Mouse (Mus musculus) gastrocnemius, postnatal 14 days (tissue): ENCODE measurements at regions not wholly inside any gene's neighbourhood (a gene's known extent, or its start where the extent isn't known, plus 50 kb on each side); places are given as distances from the start of the nearest gene placed in this dataset.
A peak's percentile ranks its signal among the peaks of the same experiment; 100 is the strongest.

Experiments
- DNase-seq: peaks from one replicate; pipeline ENCODE4 v3.0.0; 2021; ENCODE audit warnings: mixed read lengths
- intact Hi-C: fragments of 180-260 bp; cut with DNase I; formaldehyde crosslinking; loops from one replicate; pipeline ENCODE4 v1.15.1; 2025; ENCODE audit warnings: low total_unique reads

DNA sequence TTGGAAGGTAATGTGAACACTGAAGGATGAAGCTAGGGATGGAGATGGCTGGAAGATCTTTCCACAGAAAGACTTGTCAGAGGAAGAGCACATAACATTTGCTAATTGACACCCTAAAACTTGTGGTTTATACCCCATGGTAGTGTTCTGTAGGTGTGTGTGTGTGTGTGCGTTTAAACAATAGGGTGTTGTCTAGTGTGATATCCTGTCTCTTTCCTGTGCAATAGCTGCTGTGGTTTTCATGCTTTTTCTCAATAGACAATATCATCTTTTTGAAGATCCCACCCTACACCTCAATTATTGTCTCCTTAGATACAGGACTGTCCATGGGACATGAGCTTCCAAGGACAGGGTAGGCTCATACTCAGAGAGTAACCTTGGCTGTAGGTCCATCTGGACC lies 103.5 kb upstream of the 4933412E24Rik start:
- DNase-seq = no peak
- intact Hi-C loops = no loop called here

DNA sequence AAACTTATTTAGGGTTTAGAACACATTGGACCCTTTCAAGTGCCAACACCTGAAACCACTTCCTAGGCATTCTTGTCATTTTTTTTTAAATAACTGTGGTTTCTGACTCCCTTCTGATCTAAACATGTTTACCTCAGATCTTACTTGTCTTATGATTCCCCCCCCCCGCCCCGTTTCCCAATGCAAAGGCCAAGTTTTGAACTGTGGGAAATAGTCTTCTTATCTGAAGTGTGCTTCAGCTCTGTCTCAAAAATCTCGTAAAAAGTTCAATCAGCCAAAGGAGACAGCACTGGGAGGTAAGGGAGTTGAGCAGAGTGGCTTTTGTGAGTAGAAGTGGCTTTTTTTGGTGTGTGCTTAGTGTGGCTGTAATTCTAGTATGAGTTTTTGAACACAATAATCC lies 95.5 kb upstream of the 4933412E24Rik start:
- intact Hi-C loops = no loop called here
- no peak for DNase-seq

DNA sequence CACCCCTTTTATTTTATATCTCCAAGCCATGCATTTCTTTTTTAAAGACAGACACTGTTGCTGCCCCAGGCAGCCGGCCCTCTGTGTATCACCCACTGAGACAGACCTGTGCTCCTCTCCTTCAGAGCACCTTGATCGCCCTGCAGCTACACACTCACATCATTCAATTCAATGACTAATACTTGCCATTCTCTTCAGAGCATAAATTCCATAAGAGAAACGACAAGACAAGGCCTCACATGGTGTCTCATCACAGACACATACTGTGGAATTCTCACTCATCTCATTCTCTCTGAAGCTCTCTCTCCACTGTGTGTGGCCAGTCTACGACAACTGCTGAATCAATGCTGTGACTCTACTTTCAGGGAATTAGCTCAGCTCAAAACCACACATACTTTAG lies 94.6 kb upstream of the 4933412E24Rik start:
- no peak for DNase-seq
- intact Hi-C loops = no loop called here

DNA sequence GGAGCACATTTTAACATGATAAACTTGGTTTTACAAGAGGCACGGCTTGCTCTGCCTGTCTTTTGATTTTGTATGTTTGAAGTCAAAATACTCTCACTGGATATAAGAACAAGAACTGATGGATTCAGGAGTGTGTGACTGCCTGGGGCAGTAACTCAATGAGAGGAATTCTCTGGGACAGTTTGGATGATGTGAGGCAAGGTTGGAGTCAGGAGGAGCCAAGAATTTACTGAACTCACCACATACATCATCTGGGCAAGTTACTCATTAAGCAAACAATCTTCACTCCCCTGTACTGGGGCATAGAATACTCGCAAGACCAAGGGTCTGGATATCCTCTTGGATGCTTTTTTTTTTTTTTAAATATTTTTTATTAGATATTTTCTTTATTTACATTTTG lies 87.7 kb upstream of the 4933412E24Rik start:
- DNase-seq = no peak
- intact Hi-C loops = no loop called here

DNA sequence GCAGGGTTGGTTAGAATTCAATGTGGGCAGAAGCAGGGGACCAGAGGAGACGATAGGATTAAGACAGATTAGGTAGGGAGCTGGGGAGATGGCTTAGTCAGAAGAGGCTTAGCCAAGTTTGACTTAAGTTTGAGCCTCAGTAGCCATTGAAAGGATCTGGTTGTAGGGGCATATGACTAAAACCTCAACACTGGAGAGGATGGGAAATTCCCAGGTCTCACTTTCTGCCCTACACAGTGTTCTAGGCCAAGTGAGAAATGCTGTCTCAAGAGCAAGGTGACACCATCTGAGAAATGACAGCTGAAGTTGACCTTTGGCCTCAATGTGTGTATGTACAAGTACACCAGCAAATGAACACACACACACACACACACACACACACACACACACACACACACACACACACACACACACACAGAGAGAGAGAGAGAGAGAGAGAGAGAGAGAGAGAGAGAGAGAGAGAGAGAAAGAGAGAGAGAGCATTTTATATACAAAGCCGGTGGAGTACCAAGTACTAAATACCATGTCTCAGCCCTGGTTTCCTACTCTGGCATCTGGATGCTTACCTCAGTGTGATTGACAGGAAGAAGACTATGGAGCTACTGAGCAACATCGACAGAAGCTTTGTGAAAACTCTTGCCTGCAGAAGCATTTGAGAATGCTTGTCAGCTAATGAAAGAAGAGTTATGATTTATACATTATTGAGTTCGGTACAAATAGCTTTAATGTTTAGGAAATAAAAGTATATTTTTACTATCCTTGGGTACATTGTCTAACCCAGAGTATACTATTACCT lies 85.3 kb upstream of the 4933412E24Rik start:
- no peak for DNase-seq
- intact Hi-C loops = no loop called here

DNA sequence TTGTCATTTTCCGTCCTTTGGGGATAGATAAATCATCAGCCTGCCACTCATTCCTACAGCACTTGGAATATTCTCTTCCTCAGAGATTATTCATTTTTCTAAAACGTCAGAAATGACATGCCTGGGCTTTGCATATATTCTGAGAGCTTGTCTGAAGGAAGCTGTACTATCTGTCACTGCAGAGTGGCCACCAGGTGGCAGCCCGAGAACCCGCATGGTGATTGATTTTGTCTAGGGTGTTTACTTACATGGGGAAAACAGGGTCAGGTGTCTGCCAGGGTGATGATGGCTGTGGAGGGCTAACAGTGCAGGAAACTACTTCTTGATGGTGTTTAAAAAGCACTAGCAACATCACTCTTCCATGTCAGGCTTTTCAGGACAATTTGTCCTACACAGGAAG lies 80.7 kb upstream of the 4933412E24Rik start:
- intact Hi-C loops = no loop called here
- DNase-seq = peak; percentile 34

DNA sequence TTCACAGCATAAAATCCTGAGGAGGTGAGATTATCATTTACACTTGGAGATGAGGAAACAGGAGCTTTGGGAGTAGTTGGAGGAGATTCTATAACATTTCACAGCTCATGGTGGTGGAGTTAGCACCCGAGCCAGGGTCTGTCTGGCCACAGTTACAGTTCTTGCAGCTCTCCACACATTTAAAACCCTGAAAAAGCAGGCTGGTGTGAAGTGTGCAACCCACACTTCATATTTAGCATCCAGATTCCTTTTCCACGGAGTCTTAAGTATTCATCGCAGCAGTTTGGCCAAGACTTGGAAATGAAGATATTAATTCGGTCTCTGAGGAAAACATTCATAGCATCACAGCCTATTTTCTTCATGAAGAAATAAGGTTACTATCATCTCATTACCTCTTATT lies 79.7 kb upstream of the 4933412E24Rik start:
- no peak for DNase-seq
- intact Hi-C loops = no loop called here

DNA sequence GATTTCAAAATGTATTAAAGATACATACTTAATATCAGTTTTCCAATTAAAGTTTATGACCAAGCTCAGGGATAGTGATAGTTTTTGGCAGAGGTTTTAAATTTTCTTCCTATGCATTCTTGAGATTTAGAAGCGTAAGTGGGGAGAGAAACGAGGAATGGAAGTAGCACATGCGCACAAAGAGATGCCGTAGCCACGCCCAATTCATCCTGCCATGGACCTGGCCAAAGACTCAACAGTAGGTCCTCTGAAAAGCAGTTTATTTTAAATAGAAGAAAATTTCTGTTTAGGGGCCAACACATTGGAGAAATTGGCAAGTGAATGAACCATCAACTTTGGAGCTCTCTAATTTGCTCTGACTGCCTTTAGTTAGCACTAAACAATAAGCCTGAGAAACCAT lies 73.5 kb upstream of the 4933412E24Rik start:
- intact Hi-C loops = no loop called here
- no peak for DNase-seq

DNA sequence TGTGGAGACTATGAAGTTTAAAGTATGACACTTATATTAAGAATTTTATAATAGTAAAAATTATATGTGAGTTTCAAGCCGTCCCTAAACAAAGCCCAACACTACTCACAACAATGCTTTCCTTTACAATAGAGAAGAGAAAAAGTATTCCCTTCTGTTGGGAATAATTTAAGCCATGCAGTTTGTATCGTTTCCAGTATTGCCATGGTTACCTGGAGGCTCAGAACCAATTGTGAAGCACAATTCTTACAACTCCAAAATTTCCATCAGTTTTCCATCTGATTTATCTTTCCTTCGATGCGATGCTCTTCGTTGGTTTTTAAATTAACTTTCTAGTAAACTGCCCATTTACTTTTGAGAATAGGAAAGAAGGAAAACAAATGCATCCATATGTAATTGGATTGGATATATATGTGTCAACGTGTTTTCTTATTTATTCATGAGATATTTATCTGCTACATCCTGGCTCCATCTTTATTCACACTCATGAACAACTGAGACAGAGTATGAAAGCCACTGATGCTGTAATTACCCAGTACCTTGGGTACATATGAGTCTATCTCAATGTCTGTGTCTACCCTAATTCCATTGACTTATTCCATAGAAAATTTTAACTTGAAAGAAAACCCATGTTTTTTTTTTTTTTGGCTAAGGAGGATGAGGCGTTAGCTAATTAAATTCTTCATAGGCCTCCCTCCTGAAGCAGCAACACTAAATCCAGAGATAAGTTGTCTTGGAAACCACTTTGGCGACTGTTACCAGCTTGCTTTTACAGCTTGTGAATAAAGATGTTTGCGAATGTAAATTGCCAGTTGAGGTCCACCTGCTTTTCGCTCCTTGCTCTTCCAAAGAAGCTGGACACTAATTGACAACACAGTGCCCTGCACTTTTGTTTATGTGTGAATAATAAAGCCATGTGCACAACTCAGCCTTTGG lies 72.8 kb upstream of the 4933412E24Rik start:
- intact Hi-C loops = no loop called here
- no peak for DNase-seq
